Mouse (Mus musculus) neural tube, embryonic 10.5 days (tissue): Measurements from ENCODE around the gene Sass6.
"Not testable (repeated sequence)": the region's sequence is repeated elsewhere in the genome, so short reads cannot be mapped to it uniquely, and the experiment has no call there.

Source experiments
- DNase-seq: peaks from one replicate; pipeline ENCODE4 v3.0.0-alpha.2; 2017; ENCODE audit warnings: low spot score; ENCODE audit errors: extremely low spot score

Gene Sass6

GRCm38 (mm10) chr3:116631459-116631858, 36.7 kb downstream of the Sass6 start:
- no peak for DNase-seq

GRCm38 (mm10) chr3:116632971-116633370, 38.2 kb downstream of the Sass6 start:
- DNase-seq: no peak

GRCm38 (mm10) chr3:116634091-116634490, 39.3 kb downstream of the Sass6 start:
- no peak for DNase-seq

- DNase-seq: no peak
Observed at GRCm38 (mm10) chr3:116634853-116635252, 40.1 kb downstream of the Sass6 start.

GRCm38 (mm10) chr3:116635799-116636198, 41.0 kb downstream of the Sass6 start:
- DNase-seq: no peak

GRCm38 (mm10) chr3:116637693-116638476, 43.1 kb downstream of the Sass6 start:
- DNase-seq: no peak

- DNase-seq: no peak
Observed at GRCm38 (mm10) chr3:116638572-116638971, 43.8 kb downstream of the Sass6 start.

- DNase-seq: no peak
Observed at GRCm38 (mm10) chr3:116640024-116640423, 45.2 kb downstream of the Sass6 start.

- DNase-seq: no peak
Observed at GRCm38 (mm10) chr3:116641811-116642371, 47.1 kb downstream of the Sass6 start.

- DNase-seq: no peak
Observed at GRCm38 (mm10) chr3:116642373-116642772, 47.6 kb downstream of the Sass6 start.

GRCm38 (mm10) chr3:116646387-116646786, 51.6 kb downstream of the Sass6 start:
- no peak for DNase-seq

- DNase-seq: no peak
Observed at GRCm38 (mm10) chr3:116648805-116649204, 54.0 kb downstream of the Sass6 start.

- no peak for DNase-seq
Observed at GRCm38 (mm10) chr3:116650698-116651097, 55.9 kb downstream of the Sass6 start.

- DNase-seq: no peak
Observed at GRCm38 (mm10) chr3:116652033-116652446, 57.3 kb downstream of the Sass6 start.

- no peak for DNase-seq
Observed at GRCm38 (mm10) chr3:116653278-116653945, 58.6 kb downstream of the Sass6 start.

- DNase-seq: not testable (repeated sequence)
Observed at GRCm38 (mm10) chr3:116654051-116654450, 59.3 kb downstream of the Sass6 start.

- no peak for DNase-seq
Observed at GRCm38 (mm10) chr3:116656184-116656965, 61.6 kb downstream of the Sass6 start.

GRCm38 (mm10) chr3:116658928-116659565, 64.3 kb downstream of the Sass6 start:
- DNase-seq: no peak

GRCm38 (mm10) chr3:116659856-116660430, 65.2 kb downstream of the Sass6 start:
- DNase-seq: no peak

- DNase-seq: no peak
Observed at GRCm38 (mm10) chr3:116661288-116661869, 66.6 kb downstream of the Sass6 start.
